Mouse (Mus musculus): ENCODE measurements at regions not wholly inside any gene's neighbourhood (a gene's known extent, or its start where the extent isn't known, plus 50 kb on each side); places are given as distances from the start of the nearest gene placed in this dataset.

DNA sequence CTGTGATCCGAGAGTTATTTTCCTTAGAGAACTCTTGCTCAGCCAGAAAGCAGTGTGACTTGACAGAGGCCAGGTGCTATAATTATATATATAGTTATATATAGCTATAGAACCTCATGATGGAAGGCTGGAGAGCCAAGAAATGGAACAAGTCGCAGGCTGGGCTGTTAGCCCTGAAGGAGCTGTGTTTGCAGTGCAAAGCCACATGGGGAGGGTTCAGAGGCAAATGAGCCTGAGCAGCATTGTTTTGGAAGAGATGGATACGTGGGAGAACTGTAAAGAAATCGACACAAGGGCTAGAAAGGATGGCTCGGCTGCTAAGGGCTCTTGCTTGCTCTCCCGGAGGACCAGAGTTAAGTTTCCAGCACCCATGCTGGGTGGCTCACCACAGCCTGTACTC, 95.3 kb upstream of the Syt13 start:
- Histone ChIP-seq H3K4me1 (ENCODE audit: control insufficient read depth, insufficient read depth, low read length) (no peaks in the 10 kb centered on the region), H3K27ac (no peak overlapping the region), H3K27me3 (ENCODE audit: control insufficient read depth, insufficient read depth, low read length) (no peaks in the 10 kb centered on the region), H3K4me3 (no peak overlapping the region), H3K36me3 (ENCODE audit: control insufficient read depth, insufficient read depth, low read length) (no peaks in the 10 kb centered on the region), H3K9ac (ENCODE audit: low read depth, low read length) (no peak overlapping the region), H3K79me2 (replicated peaks; ENCODE audit: control insufficient read depth, insufficient read depth, low read length) (no peaks in the 10 kb centered on the region)
- 62% methylated on average over 6 of the region's 6 CpGs for WGBS
- TF ChIP-seq CTCF (IDR thresholded peaks at IDR 0.05): no peak
- TF ChIP-seq POLR2A (IDR thresholded peaks at IDR 0.05; ENCODE audit: insufficient read depth, low read depth, low read length): no peak
- no peak for TF ChIP-seq EP300 (IDR thresholded peaks at IDR 0.05; ENCODE audit: insufficient read depth, low read depth, low read length)
- no peak for DNase-seq
- intact Hi-C loops (cut with DNase I): no loop called here

DNA sequence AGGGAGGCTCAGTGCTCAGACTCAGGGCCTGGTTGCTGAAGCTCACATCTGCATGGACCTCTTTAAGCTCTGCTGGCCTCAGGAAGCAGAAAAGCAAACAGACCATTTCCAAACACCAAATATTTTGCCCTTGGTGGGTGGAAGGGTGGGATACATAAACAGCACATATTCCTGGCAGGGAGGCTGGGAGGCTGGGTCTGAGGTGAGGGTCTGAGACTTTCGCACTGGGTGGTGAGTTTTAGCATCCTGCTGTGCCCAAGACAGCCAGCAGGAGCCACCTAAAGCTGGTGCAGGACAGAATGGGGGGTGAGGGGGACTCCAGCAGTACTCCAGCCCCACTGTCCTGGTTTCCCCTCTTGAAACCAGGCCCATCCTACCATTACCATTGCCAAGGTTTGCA, 90.6 kb upstream of the Syt13 start:
- TF ChIP-seq POLR2A (IDR thresholded peaks at IDR 0.05; ENCODE audit: insufficient read depth, low read depth, low read length): no peak
- TF ChIP-seq EP300 (IDR thresholded peaks at IDR 0.05; ENCODE audit: insufficient read depth, low read depth, low read length): no peak
- no peak for TF ChIP-seq CTCF (IDR thresholded peaks at IDR 0.05)
- WGBS: 95% methylated on average over 1 of the region's 1 CpGs
- no peak overlapping the region for H3K27ac ChIP-seq

DNA sequence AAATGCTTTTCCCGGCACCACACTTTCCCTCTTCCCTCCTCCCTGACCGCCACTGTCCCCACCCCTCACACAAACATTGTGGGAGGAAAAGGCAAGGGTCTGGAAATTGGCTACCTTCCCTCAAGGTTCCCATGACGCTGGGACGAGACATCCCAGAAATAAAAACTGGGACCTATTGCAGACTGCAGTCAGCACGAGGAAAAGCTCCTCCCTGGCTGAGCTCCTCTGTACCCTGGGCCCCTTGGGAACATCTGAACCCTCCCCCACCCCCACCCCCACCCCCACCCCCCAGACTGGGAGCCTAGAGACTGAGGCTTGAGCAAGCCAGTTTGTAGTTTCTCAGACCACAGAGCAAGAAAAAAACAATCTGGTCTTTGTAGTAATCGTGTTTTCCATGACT, 89.5 kb upstream of the Syt13 start:
- H3K27me3 ChIP-seq (ENCODE audit: control insufficient read depth, insufficient read depth, low read length): no peaks in the 10 kb centered on the region
- no peaks in the 10 kb centered on the region for H3K4me1 ChIP-seq (ENCODE audit: control insufficient read depth, insufficient read depth, low read length)
- no peak overlapping the region for H3K9ac ChIP-seq (ENCODE audit: low read depth, low read length)
- H3K36me3 ChIP-seq (ENCODE audit: control insufficient read depth, insufficient read depth, low read length): no peaks in the 10 kb centered on the region
- H3K79me2 ChIP-seq (replicated peaks; ENCODE audit: control insufficient read depth, insufficient read depth, low read length): no peaks in the 10 kb centered on the region
- no peak for DNase-seq
- H3K4me3 ChIP-seq: no peak overlapping the region
- intact Hi-C loops (cut with DNase I): no loop called here
- 14% methylated on average over 6 of the region's 6 CpGs for WGBS
- no peak for TF ChIP-seq EP300 (IDR thresholded peaks at IDR 0.05; ENCODE audit: insufficient read depth, low read depth, low read length)
- no peak for TF ChIP-seq CTCF (IDR thresholded peaks at IDR 0.05)
- no peak for TF ChIP-seq POLR2A (IDR thresholded peaks at IDR 0.05; ENCODE audit: insufficient read depth, low read depth, low read length)
- no peak overlapping the region for H3K27ac ChIP-seq

More for the DNA sequence above, 90.6 kb upstream of the Syt13 start:
- Histone ChIP-seq H3K4me1 (ENCODE audit: control insufficient read depth, insufficient read depth, low read length) (no peaks in the 10 kb centered on the region), H3K36me3 (ENCODE audit: control insufficient read depth, insufficient read depth, low read length) (no peaks in the 10 kb centered on the region), H3K79me2 (replicated peaks; ENCODE audit: control insufficient read depth, insufficient read depth, low read length) (no peaks in the 10 kb centered on the region), H3K4me3 (no peak overlapping the region), H3K27me3 (ENCODE audit: control insufficient read depth, insufficient read depth, low read length) (no peaks in the 10 kb centered on the region), H3K9ac (ENCODE audit: low read depth, low read length) (no peak overlapping the region)
- intact Hi-C loops (cut with DNase I): no loop called here
- no peak for DNase-seq

GRCm38 (mm10) chr2:92830134-92830533, 84.8 kb upstream of the Syt13 start:
- H3K4me3 ChIP-seq: no peak overlapping the region
- 83% methylated on average over 2 of the region's 2 CpGs for WGBS
- H3K27ac ChIP-seq: no peak overlapping the region
- no peak overlapping the region for H3K9ac ChIP-seq (ENCODE audit: low read depth, low read length)
- DNase-seq: no peak
- no peaks in the 10 kb centered on the region for H3K4me1 ChIP-seq (ENCODE audit: control insufficient read depth, insufficient read depth, low read length)
- no peaks in the 10 kb centered on the region for H3K36me3 ChIP-seq (ENCODE audit: control insufficient read depth, insufficient read depth, low read length)
- intact Hi-C loops (cut with DNase I): no loop called here
- no peaks in the 10 kb centered on the region for H3K79me2 ChIP-seq (replicated peaks; ENCODE audit: control insufficient read depth, insufficient read depth, low read length)
- TF ChIP-seq CTCF (IDR thresholded peaks at IDR 0.05): no peak
- no peak for TF ChIP-seq EP300 (IDR thresholded peaks at IDR 0.05; ENCODE audit: insufficient read depth, low read depth, low read length)
- no peak for TF ChIP-seq POLR2A (IDR thresholded peaks at IDR 0.05; ENCODE audit: insufficient read depth, low read depth, low read length)
- H3K27me3 ChIP-seq (ENCODE audit: control insufficient read depth, insufficient read depth, low read length): no peaks in the 10 kb centered on the region

DNA sequence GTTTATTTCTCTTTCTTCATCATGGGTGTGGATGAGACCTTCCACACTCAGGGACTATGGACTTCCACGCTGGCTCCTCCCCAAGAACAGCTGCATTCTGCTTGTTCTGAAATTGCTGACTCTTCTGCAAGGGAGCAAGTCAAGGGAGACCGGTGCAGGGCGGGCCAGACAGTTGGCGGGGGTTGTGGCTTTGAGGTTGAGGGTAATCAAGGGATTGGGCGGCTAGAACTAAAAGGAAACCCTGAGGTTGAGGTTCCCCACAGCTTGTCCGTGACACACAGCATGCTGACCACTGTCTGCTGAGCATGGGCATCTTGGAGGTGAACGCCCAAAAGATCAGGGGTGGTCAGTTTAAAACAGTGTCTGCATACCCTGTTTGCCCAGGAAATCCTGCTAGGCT, 83.1 kb upstream of the Syt13 start:
- Histone ChIP-seq H3K4me1 (ENCODE audit: control insufficient read depth, insufficient read depth, low read length) (no peaks in the 10 kb centered on the region), H3K27me3 (ENCODE audit: control insufficient read depth, insufficient read depth, low read length) (no peaks in the 10 kb centered on the region), H3K9ac (ENCODE audit: low read depth, low read length) (no peak overlapping the region), H3K36me3 (ENCODE audit: control insufficient read depth, insufficient read depth, low read length) (no peaks in the 10 kb centered on the region), H3K4me3 (no peak overlapping the region), H3K27ac (no peak overlapping the region), H3K79me2 (replicated peaks; ENCODE audit: control insufficient read depth, insufficient read depth, low read length) (no peaks in the 10 kb centered on the region)
- no peak for TF ChIP-seq EP300 (IDR thresholded peaks at IDR 0.05; ENCODE audit: insufficient read depth, low read depth, low read length)
- no peak for TF ChIP-seq POLR2A (IDR thresholded peaks at IDR 0.05; ENCODE audit: insufficient read depth, low read depth, low read length)
- no peak for TF ChIP-seq CTCF (IDR thresholded peaks at IDR 0.05)
- 68% methylated on average over 7 of the region's 7 CpGs for WGBS
- intact Hi-C loops (cut with DNase I): no loop called here
- no peak for DNase-seq

DNA sequence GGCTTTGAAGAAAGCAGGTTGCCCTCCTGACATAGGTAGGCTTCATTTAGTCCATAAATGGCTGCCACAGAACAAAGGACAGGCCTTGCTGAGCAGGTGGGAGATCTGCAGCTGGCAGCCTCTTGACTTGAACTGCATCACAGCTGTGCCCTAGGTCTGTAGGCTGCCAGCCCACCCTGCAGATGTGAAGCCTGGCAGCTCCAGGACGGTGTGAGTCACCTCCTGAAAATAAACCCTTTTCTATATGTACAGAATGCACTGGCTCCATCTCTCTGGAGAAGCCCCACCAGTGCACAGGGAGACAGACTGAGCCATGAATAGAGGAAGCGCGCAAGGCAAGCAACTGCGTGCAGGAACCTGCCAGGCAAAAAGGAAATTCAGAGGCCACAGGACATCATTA, 78.7 kb upstream of the Syt13 start:
- Histone ChIP-seq H3K27me3 (ENCODE audit: control insufficient read depth, insufficient read depth, low read length) (no peaks in the 10 kb centered on the region), H3K4me1 (ENCODE audit: control insufficient read depth, insufficient read depth, low read length) (no peaks in the 10 kb centered on the region), H3K27ac (no peak overlapping the region), H3K9ac (ENCODE audit: low read depth, low read length) (no peak overlapping the region), H3K79me2 (replicated peaks; ENCODE audit: control insufficient read depth, insufficient read depth, low read length) (no peaks in the 10 kb centered on the region), H3K36me3 (ENCODE audit: control insufficient read depth, insufficient read depth, low read length) (no peaks in the 10 kb centered on the region), H3K4me3 (no peak overlapping the region)
- TF ChIP-seq CTCF (IDR thresholded peaks at IDR 0.05): no peak
- TF ChIP-seq POLR2A (IDR thresholded peaks at IDR 0.05; ENCODE audit: insufficient read depth, low read depth, low read length): no peak
- no peak for TF ChIP-seq EP300 (IDR thresholded peaks at IDR 0.05; ENCODE audit: insufficient read depth, low read depth, low read length)
- intact Hi-C loops (cut with DNase I): no loop called here
- WGBS: 65% methylated on average over 4 of the region's 4 CpGs
- no peak for DNase-seq
